Mouse (Mus musculus) lung, adult 2 months (tissue): ENCODE measurements around the gene Tatdn2.

ENCODE experiments used
- CTCF ChIP-seq: fragments of 200-500 bp; IDR thresholded peaks from 2 replicates; pipeline ENCODE4 v1.5.1; 2011; ENCODE audit warnings: mild to moderate bottlenecking, low read length, control low read depth; ENCODE audit not compliant: insufficient read depth
- POLR2A ChIP-seq: fragments of 200-500 bp; IDR thresholded peaks from 2 replicates; pipeline ENCODE4 v1.6.1; 2011; ENCODE audit warnings: low read depth, mild to moderate bottlenecking, control low read depth, low read length, borderline replicate concordance; ENCODE audit errors: extremely low read depth

DNA sequence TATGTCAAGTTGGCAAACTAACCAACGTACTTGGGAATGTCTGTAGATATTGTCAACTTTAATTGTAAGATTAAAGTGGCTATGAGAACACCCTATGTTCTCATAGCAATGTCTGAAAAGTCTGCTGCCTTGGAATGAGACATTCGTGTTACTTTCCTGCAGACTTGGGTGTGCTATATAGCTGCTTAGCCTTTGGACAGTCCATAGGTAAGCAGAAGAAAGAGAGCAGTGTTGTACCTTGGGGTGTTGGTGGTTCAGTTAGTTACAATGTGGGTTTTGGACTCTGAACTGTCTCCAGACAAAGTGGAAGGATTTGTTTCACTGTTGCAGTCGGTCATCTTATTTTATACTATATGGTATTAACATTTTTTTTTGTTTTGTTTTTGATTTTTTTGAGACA, 15.9 kb downstream of the Tatdn2 start:
- no peak for TF ChIP-seq CTCF
- TF ChIP-seq POLR2A: no peak
